Mouse (Mus musculus) thymus, adult 2 months (tissue): ENCODE measurements around the gene Zcchc2.

Experiments used
- CTCF ChIP-seq: fragments of 200-500 bp; IDR thresholded peaks from 2 replicates; pipeline ENCODE4 v1.5.1; 2012; ENCODE audit warnings: mild to moderate bottlenecking, control low read depth, low read length, moderate library complexity, borderline replicate concordance; ENCODE audit not compliant: control insufficient read depth, poor library complexity, insufficient read depth; ENCODE audit errors: extremely low read depth
- POLR2A ChIP-seq: fragments of 200-500 bp; IDR thresholded peaks from 2 replicates; pipeline ENCODE4 v1.6.1; 2012; ENCODE audit warnings: mild to moderate bottlenecking, low read length, control low read depth, moderate library complexity; ENCODE audit not compliant: control insufficient read depth, poor library complexity, insufficient read depth; ENCODE audit errors: extremely low read depth

- TF ChIP-seq CTCF (no peak), POLR2A (no peak)
These were observed 41.7 kb downstream of the Zcchc2 start for GRCm38 (mm10) chr1:106031908-106032307.
